Mouse (Mus musculus) G1E-ER4 (cell line): ENCODE data around the gene Scn8a. TPM values are rescaled to one million over a fixed set of nuclear protein-coding genes. Genes with fewer than 3 reads are reported as not detected.

Experiments
- GATA1 ChIP-seq: IDR thresholded peaks from one replicate; pipeline ENCODE4 v1.8.0; 2012; ENCODE audit warnings: low read length, inconsistent platforms
- polyA plus RNA-seq: library from polyadenylated mRNA; stranded (reverse); fragments of >175 nt; gene quantifications from 2 replicates; pipeline ENCODE4 v1.2.3, GENCODE M21; 2012

The Scn8a gene
- polyA plus RNA-seq, 1 experiment: not detected

DNA sequence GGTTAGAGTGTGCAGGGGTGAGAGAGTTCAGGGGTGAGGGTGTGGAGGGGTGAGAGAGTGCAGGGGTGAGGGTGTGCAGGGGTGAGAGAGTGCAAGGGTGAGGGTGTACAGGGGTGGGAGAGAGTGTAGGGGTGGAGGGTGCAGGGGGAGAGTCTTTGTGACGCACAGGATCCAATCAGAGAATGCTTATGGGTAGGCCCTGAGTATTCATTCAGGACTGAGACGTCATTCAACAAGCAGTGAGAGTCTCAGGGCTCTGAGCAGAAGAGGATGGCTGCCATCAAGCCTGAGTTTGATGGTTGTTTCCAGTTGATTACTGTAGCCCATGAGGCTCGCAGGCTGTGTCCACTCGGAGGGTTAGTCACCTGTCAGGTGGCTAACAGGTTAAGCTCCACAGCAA, 48.4 kb downstream of the Scn8a start:
- no peak for TF ChIP-seq GATA1

DNA sequence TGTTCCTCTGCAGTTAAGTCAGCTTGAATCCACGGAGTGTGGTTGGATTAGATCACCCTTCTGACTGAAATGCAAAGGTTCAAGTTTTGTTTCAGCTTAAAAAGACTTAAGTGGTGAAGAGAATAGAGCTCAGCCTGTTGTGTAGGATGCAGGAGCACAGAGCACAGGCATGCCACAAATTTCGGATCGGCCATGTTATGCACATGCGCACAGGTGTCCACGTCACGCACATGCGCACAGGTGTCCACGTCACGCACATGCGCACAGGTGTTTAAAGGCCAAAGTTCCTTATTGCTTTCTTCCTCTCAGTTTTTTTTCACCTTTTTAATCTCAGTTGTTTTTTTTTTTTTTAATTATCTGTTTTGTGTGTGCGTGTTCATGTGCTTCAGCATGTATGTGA, 52.6 kb downstream of the Scn8a start:
- TF ChIP-seq GATA1: no peak

DNA sequence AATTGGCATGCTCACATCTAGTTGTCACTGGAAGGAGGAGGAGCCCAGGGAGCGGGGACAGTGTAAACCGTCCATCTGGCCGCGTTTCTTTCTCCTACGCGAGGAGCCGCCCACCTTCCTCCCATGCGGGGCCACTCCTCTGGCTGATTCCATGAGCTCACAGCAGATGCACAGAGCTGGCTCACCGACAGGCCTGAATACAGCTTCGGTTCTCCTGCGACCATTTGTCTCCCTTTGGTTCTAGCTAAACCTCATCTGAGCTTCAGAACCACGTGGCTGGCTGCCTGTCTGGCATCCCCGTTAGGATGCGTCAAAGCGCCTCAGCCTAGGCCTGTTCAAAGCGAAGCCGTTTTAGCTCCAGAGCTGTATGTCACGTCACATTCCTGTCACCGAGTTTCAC, 53.8 kb downstream of the Scn8a start:
- TF ChIP-seq GATA1: no peak

DNA sequence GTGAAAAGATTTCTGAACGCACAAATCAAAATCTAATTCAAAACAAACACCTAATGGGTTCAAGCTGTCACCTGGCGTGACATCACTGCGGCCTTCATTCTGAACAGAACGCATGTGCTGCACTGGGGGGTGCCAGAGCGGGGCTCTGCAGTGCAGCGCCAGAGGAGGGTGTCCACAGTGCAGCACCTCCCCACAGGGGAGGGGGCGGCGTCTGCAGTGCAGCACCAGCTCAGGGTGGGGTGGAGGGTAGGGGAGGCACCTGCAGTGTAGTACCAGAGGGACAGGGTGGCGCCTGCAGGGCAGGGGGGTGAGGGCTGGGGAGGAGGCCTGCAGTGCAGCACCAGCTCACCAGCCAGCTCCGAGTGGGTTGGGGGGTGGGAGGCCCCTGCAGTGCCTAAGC, 55.3 kb downstream of the Scn8a start:
- no peak for TF ChIP-seq GATA1

DNA sequence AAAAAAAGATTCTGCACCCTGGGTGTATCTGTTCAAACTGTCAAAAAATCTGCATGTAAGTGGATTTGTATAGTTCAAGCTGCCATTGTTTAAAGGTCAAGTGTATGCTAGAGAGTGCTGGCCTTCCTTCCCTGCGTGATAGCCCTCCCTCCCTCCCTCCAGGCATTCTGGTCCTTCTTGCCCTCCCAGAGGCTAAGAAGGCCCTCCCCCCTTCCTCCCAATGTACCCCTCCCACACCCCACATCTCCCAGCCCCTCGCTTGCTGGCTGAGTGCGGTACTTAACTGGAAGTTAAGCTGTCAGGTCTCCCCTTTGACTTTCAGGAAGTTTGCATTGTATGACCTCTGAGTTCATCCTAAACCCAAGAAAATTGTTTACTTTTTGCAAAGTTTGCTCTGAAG, 60.8 kb downstream of the Scn8a start:
- no peak for TF ChIP-seq GATA1

DNA sequence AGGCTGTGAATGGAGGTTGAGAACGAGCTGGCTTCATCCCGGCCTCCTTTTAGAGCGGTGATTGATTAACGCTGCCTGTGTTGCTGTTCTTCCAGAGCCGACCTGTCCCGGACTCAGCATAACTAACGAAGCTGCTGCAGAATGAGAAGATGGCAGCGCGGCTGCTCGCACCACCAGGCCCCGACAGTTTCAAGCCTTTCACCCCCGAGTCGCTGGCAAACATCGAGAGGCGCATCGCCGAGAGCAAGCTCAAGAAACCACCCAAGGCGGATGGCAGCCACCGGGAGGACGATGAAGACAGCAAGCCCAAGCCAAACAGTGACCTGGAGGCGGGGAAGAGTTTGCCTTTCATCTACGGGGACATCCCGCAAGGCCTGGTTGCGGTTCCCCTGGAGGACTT, 66.5 kb downstream of the Scn8a start:
- no peak for TF ChIP-seq GATA1

DNA sequence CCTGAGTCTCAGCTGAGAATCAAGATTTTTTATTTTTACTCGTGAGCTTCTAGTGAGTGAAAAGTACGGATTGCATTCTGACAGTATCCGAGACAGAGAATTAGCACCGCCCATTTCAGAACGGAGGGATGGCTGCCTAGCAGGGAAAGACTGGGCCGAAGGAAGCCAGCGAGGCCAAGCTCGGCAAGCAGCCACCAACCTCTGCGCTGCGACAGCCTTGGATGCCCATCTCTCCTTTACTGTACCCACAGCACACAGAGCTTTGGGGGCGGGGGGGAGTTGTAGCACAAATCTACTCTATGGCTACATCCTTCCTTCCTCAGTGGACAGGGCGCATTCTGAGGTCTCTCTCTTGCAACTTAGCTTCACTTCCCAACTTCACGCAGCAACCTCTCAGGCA, 78.7 kb downstream of the Scn8a start:
- TF ChIP-seq GATA1: no peak

DNA sequence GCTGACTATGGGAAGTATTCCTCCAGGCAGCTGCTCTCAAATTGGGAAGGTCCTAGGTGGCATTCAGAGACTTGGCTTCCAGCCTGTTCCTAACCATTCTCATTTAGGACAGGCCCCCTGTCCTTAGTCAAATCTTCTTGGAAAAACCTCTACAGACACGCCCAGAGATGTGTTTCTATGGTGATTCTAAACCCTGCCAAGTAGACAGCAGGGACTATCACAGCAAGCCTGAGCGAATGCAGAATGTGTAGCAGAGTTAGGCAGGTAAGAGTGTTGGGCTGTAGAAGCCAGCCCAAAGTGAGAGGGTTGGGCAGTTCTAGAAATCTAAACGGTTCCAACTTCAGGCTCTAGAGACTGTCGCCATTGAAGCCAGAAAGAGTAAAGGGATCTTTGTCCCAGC, 79.5 kb downstream of the Scn8a start:
- no peak for TF ChIP-seq GATA1

DNA sequence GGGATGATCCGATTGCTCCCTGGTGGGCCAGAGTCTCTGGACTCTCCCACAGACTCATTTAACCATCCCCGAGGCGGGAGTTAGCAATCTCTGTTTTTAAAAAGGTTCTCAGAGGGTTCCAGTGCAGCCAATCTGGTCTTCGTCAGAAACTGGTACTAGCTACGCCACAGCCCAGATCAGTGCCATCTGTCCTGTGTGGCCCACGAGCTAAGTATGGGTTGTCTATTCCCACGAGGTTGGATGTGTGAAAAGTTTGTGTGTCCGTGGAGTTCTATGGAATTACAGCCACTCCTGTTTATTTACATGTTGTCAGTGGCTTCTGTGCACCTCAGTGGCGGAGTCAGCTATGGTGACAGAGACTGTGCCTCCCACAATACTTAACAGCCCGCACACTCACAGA, 81.8 kb downstream of the Scn8a start:
- no peak for TF ChIP-seq GATA1

DNA sequence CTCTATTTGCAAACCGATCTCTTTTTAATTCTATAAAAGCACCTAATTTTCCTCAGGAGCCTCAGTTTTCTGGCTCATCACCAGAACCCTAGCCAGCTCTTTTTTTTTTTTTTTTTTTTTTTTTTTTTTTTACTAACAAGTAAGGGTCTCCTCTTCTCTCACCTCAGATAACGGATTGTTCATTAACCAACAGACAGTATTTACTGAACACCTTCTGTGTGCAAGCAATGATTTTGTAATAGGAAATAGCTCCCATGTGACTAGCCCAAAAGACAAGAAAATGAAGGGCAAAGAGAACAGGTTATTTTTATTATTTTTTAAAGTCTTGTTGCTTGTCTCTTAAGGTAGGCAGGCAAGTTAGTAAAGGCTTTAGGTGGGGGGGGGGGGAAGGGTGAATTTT, 82.6 kb downstream of the Scn8a start:
- no peak for TF ChIP-seq GATA1

DNA sequence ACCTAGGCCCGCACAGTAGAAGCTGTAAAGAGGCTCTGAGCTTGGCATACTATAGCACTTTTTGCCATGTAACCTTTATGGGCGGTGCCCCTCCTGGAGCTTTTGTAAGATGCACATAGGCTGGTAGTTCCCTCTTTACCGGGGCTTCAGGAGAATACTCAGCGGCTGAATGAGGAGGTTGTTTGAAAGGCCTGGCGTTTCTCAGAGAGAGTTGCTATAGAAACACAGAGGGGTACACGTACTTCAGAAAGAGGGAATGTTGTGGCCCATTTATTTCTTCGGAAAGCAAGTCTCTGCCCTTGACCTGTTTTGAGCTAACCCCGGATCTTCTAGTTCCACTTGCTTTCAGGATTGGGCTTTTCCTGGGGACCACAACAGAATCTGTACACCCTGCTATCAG, 83.2 kb downstream of the Scn8a start:
- no peak for TF ChIP-seq GATA1

DNA sequence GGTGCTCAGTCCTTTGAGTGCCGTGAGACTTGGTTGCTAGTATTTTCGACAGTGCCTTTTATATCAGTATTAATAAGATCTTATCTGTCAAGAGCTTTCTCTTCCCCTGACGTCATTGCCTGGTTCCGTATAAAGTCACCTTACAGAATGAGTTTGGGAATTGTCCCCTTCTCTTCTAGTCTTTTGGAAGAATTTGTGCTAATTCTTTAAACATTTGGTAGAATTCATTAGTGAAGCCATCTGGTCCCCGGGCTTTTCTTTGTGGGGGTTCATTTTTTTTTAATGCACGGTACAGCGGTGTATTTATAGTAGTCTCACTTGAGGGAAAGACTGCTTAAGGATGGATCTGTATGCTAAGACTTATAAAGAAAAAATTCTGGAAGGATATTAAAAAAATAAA, 84.3 kb downstream of the Scn8a start:
- no peak for TF ChIP-seq GATA1

DNA sequence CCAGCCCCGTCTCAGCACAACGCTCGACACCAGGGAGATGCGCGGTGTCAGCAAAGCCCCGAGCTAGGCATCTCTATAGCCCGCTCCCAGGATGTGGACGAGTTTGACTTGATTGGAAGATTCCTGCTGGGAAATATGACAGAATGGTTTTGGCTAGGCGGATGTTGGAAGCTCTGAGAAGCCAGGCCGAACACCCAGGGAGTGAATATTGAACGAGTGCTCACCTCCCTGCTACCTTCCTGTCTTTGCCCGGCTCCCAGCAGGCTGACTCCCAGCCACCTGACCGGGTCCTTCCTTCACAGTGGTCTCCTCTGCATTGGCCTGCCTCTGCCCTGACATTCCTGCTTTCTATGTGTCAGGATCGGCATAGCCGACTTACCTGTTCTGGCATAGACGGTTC, 85.1 kb downstream of the Scn8a start:
- no peak for TF ChIP-seq GATA1

DNA sequence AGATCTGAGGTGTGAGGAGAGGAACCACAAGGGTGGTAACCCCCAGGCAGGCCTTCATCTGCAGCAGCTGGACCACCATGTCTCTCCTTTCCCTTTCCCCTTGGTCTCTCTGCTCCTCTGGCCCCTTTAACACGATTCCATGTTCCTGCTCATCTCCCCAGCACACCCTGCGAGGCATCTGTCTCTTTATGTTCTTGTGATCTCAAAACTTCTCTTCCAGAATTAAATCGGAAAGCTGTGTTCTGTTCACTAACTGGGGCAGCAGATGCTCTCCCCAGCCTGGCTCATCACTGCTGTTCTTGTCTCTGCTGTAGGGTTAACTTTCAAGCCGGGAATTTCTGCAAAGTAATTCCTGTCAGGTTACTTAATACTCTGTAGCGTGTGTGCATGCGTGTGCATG, 91.3 kb downstream of the Scn8a start:
- TF ChIP-seq GATA1: no peak

DNA sequence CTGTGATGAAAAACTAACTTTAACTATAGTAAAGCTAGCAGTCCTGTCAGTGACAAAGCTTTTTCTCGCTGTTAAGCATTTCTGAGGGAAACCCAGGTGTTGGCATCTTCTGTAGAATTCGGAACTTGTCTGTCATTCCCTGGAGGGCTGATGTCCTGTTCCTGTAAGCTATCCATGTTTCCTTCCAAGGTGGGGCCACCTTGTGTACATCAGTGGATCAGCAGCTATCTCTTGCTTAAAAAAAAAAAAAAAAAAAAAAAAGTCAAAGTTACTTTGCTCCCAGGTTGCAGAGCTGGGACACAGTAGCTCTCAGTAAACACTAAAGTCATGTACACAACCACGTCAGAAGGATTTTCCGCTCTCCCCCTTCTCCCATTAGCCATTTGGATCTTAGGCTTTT, 91.9 kb downstream of the Scn8a start:
- TF ChIP-seq GATA1: no peak

DNA sequence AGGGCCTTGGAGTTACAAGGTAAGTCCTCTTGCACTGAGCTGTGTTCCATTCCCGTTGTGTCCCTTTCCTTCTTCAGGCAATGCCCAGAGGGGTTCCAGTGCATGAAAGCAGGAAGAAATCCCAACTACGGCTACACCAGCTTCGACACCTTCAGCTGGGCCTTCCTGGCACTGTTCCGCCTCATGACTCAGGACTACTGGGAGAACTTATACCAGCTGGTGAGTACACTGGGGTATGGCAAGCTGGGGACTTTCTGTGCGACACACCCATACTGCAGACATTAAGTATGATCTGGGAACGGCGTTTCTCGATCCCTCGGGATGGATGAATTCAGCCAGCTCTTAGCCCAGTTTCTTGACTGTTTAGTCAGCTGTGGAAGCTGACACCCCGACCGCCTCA, 101.8 kb downstream of the Scn8a start:
- no peak for TF ChIP-seq GATA1

DNA sequence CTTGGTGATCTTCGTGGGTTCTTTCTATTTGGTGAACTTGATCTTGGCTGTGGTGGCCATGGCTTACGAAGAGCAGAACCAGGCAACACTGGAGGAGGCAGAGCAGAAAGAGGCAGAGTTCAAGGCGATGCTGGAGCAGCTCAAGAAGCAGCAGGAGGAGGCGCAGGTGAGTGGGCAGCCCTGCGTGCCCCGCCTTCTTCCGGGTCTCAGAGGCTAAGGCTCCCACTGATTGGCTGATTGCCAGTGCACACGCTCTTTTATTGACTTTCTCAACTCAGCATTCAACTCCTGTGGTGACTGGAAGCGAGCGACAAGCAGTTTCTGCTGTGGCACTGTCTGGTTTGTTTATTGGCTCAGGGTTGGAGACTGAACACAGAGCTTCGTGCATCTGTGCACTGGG, 103.1 kb downstream of the Scn8a start:
- TF ChIP-seq GATA1: no peak

DNA sequence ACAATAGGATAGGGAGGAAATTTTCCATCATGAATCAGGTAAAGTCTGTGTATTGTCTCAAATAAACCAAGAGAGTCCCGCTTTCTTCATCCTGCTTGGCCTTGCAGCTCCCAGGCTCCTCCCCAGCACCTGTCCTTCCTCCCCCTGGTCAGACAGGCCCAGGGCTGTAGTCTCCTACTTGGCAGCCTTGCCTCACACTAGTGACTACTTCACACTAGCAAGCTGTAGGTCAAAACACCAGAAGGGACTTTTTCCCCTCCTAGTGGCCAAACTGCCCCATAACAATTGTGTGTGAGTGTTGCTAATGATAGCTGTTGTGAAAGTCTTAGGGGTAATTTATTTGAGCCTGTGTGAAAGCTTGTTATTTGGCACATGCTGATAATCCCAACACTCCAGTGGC, 105.0 kb downstream of the Scn8a start:
- no peak for TF ChIP-seq GATA1

DNA sequence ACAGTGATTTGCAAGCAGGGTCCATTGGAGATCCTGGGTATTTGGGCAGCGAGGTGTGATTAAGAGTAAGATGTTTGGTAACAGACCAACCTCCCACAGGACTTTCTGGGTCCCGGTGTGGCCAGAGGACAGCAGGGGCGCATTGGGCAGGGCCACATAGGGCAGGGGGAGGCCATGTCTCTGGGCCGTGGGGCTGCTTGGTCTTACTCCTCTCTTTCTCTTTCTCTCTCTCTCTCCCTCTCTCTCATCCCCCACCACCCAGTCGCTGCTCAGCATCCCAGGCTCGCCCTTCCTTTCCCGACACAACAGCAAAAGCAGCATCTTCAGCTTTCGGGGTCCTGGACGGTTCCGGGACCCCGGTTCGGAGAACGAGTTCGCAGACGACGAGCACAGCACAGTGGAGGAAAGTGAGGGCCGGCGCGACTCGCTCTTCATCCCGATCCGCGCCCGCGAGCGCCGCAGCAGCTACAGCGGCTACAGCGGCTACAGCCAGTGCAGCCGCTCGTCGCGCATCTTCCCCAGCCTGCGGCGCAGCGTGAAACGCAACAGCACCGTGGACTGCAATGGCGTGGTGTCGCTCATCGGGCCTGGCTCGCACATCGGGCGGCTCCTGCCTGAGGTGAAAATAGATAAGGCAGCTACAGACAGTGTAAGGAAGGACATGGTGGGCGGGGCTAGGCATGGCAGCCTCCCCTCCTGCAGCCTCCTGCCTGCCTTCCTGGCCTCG, 113.9 kb downstream of the Scn8a start:
- no peak for TF ChIP-seq GATA1
